Mouse (Mus musculus) C2C12 (cell line): ENCODE data around the gene Trpm8.

Experiments used
- CTCF ChIP-seq: IDR thresholded peaks from one replicate; pipeline ENCODE4 v1.5.1; 2011; ENCODE audit not compliant: control insufficient read depth, insufficient read depth, insufficient read length
- MAX ChIP-seq: IDR thresholded peaks from one replicate; pipeline ENCODE4 v1.6.1; 2011; ENCODE audit warnings: mild to moderate bottlenecking, control low read depth
- USF1 ChIP-seq: IDR thresholded peaks from one replicate; pipeline ENCODE4 v1.6.1; 2011; ENCODE audit warnings: low read depth, mild to moderate bottlenecking, control low read depth, moderate library complexity

GRCm38 (mm10) chr1:88361085-88361484 is 83.6 kb downstream of the Trpm8 start:
- TF ChIP-seq CTCF = no peak
- no peak for TF ChIP-seq USF1
- peak; percentile 66 for TF ChIP-seq MAX
